Mouse (Mus musculus): Measurements from ENCODE around the gene Pagr1b. TPM values are rescaled to one million over a fixed set of nuclear protein-coding genes. Genes with fewer than 3 reads are reported as not detected.
A peak's percentile ranks its signal among the peaks of the same experiment; 100 is the strongest.

The Pagr1b gene
- polyA plus RNA-seq, 1 experiment from 2014 or later, result not detected

DNA sequence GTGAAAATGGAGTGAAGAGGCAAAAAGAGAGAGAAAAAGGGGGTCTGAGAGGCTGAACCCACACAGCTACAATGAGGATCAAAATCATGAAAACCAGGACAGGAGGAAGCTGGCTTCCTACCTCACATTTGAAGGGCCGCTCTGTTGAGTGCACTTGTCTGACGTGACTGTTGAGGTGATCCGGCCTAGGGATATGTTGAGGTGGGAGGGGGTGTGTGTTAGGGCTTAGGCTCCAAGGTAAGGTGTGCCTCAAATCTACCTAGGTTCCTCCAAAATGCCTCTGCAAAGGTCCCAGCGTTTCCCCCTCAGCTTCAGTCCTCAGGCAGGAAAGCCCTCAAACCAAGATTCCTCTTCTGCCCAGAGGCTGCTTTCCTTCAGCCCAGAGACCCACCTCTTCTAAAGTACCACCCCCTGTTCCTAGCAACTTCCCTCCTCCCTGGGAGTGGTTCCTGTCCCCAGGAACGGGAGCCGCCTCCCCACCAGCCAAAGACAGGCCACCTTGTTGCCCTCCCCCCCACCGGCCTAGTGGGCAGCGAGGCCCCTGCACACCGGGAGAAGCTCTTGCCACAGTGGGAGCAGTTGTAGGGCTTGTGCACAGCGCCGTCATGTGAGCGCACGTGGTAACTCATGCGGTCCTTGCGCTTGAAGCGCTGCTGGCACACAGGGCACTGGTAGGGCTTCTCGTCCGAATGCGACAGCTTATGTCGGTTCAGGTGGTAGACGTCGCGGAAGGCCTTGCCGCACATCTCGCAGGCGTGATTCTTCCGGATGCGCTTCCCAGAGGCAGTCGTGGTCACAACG, 8.7 kb upstream of the Pagr1b start:
- peak; percentile 30; the same call in 1 of the 2 replicates for ATAC-seq (ENCODE audit: low FRiP score, low read depth)
- Histone ChIP-seq H3K9ac (peak overlapping the region; percentile 89), H3K4me1 (peaks cover 59% of the 10 kb centered on the region), H3K36me3 (peaks cover 46% of the 10 kb centered on the region), H3K4me2 (replicated peaks) (peak overlapping the region; percentile 98), H3K27me3 (replicated peaks) (no peaks in the 10 kb centered on the region), H3K4me3 (peak overlapping the region; percentile 98), H3K27ac (peak overlapping the region; percentile 98), H3K9me3 (no peaks in the 10 kb centered on the region)
- WGBS, result under 1% methylated on average over 30 of the region's 30 CpGs

DNA sequence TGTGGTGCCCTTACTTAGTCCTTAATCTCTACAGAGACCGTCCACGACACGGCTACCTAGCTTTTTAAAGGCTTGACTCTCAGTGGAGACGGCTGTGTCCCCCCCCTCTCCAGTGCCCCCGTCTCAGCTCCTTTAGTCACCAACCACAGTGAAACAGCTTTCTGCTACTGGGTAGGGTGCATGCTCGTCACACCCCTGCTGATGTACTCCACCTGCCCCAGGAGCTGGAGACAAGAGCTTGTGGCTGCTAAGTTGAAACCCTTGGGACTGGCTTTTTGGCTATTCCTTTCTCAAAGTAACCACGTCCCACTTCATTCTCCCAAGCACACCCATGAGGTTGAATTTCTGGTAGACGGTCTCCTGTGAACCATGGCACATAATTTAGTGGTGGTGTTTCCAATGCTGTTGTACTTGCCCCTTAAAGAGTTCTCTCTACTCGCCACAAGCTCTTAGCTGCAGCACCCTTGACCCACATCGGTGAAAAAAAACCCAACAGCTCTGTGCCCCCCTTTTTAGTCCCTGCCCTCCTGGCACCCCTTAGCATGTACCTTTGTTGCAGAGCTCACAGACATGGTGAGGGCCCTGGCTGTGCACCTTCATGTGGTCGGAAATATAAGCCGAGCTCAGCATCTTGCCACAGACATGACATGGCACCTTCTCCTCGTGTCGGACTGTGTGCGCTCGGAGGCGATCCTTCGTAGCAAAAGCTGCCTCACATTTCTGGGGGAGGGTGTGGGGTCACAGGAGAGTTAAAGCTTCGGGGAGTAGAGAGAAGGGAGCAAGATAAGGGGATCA, 7.8 kb upstream of the Pagr1b start:
- H3K9me3 ChIP-seq, result no peaks in the 10 kb centered on the region
- peak overlapping the region; percentile 98 for H3K4me3 ChIP-seq
- WGBS, result 39% methylated on average over 19 of the region's 19 CpGs
- no peaks in the 10 kb centered on the region for H3K27me3 ChIP-seq (replicated peaks)
- no peak overlapping the region for H3K27ac ChIP-seq
- H3K4me1 ChIP-seq, result peaks cover 65% of the 10 kb centered on the region
- peak overlapping the region; percentile 98 for H3K4me2 ChIP-seq (replicated peaks)
- peaks cover 43% of the 10 kb centered on the region for H3K36me3 ChIP-seq
- H3K9ac ChIP-seq, result peak overlapping the region; percentile 89
- ATAC-seq (ENCODE audit: low FRiP score, low read depth), result no peak

DNA sequence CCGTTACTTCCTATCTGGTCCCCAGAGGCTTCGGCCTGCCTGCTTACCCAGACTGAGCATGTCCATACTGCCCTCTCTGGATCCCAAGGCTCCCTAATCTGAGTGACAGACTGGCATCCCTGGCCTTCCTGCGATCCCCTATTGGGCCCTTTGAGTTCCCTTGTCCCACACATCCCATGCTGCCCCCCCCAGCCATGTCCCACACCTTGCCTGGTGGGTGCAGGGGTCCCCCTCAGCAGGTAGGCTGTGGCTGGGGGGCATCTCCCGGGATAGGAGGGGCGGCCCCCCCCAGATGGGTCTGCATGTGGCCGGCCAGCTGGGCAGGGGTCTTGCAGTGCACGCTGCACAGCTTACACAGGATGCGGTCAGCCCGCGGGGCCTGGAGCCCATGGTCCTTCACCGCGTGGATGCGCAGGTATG, 7.0 kb upstream of the Pagr1b start:
- ATAC-seq (ENCODE audit: low FRiP score, low read depth), result no peak
- H3K4me2 ChIP-seq (replicated peaks), result peak overlapping the region; percentile 98
- H3K36me3 ChIP-seq, result peaks cover 35% of the 10 kb centered on the region
- peak overlapping the region; percentile 98 for H3K4me3 ChIP-seq
- no peaks in the 10 kb centered on the region for H3K9me3 ChIP-seq
- peaks cover 72% of the 10 kb centered on the region for H3K4me1 ChIP-seq
- H3K9ac ChIP-seq, result peak overlapping the region; percentile 89
- no peak overlapping the region; the same call in 1 of the 2 replicates for H3K27ac ChIP-seq
- WGBS, result 79% methylated on average over 13 of the region's 13 CpGs
- no peaks in the 10 kb centered on the region for H3K27me3 ChIP-seq (replicated peaks)

DNA sequence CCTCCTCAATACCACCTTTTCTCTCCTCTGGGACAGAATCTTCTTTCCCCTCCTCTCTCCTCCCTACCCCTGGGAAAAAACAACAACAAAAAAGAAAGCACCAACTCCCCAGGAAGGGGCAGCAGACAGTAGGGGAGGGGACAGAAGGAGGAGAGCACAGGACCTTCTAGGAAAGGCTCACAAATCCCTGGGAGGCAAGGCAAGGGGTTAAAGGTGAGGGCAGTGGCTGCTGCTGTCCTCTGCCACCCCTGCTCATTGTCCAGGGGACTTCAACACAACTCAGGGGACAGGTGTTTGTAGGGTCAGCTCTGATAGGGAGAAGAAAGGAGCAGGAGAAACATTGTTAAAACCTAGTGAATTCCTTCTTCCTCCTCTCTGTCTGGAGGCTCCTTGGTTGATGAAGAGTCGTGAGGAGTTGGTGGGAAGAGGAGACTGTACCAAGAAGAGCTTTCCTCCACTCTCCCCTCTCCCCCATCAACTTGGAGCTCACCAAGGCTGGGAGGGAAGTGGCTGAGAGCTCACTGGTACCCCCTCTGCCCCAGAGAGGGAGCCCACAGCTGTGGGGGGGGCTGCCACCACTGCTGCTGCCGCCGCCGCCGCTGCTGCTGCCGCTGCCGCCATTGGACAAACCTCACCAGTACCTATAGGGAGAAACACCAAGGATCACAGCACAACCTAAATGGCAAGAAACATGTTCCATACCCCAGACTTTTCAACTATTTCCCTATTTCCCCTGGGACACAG, 6.4 kb upstream of the Pagr1b start:
- no peaks in the 10 kb centered on the region for H3K27me3 ChIP-seq (replicated peaks)
- H3K4me1 ChIP-seq, result peaks cover 72% of the 10 kb centered on the region
- H3K4me2 ChIP-seq (replicated peaks), result peak overlapping the region; percentile 98
- no peaks in the 10 kb centered on the region for H3K9me3 ChIP-seq
- no peak for ATAC-seq (ENCODE audit: low FRiP score, low read depth)
- H3K36me3 ChIP-seq, result peaks cover 33% of the 10 kb centered on the region
- H3K27ac ChIP-seq, result no peak overlapping the region
- peak overlapping the region; percentile 98; the same call in 1 of the 2 replicates for H3K4me3 ChIP-seq
- 83% methylated on average over 7 of the region's 7 CpGs for WGBS
- H3K9ac ChIP-seq, result peak overlapping the region; percentile 89

DNA sequence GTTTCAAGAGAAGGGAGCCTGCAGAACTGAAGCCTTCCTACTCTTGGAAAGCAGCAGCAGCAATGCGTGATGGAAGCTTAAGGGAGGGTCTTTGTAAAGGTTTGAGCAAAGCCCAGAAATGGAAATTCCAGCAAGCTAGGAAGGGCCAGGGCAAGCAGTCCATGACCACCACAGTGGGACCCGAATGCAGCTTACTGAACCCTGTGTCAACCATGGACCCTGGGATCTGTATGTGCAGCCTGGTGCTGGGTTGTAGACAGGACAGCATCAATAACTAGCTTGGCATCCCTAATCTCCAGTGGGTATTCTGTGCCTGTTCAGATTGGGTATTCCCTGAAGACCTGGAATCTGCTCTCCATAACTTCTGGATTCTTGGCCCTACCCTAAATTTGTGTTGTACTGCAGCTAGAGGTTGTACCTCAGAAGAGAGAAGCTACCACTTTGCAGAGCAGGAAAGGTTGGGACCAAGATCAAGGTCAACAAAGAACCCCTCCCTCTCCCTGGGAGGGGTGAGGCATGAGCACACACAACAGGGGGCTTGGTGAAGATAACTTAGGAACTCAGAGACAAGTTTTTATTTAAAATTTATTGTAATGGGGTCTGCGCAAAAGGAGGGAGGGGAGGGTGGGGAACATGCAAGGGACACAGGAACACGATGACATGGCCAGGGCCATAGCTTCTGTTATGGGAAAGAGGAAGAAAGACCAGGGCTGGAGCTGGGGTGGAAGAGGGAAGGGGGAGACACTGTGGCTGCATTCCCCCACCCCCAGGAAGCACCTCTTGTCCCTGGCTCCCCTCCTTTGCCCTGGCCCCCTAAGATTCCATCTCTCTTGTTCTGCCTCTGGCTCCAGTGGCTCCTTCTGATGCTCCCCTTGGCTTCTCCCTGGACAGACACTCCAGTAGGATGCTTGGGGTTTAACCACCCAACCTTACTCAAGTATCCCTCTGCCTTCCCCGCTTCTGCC, 5.6 kb upstream of the Pagr1b start:
- peaks cover 72% of the 10 kb centered on the region for H3K4me1 ChIP-seq
- WGBS, result 39% methylated on average over 5 of the region's 5 CpGs
- ATAC-seq (ENCODE audit: low FRiP score, low read depth), result no peak
- H3K9ac ChIP-seq, result peak overlapping the region; percentile 69
- peaks cover 33% of the 10 kb centered on the region for H3K36me3 ChIP-seq
- H3K9me3 ChIP-seq, result no peaks in the 10 kb centered on the region
- peak overlapping the region; percentile 44; the same call in 1 of the 2 replicates for H3K4me3 ChIP-seq
- H3K27ac ChIP-seq, result 0 out of 2 replicates have a peak overlapping the region, but pooled peaks have one; percentile 57
- H3K4me2 ChIP-seq (replicated peaks), result peak overlapping the region; percentile 98
- H3K27me3 ChIP-seq (replicated peaks), result no peaks in the 10 kb centered on the region

DNA sequence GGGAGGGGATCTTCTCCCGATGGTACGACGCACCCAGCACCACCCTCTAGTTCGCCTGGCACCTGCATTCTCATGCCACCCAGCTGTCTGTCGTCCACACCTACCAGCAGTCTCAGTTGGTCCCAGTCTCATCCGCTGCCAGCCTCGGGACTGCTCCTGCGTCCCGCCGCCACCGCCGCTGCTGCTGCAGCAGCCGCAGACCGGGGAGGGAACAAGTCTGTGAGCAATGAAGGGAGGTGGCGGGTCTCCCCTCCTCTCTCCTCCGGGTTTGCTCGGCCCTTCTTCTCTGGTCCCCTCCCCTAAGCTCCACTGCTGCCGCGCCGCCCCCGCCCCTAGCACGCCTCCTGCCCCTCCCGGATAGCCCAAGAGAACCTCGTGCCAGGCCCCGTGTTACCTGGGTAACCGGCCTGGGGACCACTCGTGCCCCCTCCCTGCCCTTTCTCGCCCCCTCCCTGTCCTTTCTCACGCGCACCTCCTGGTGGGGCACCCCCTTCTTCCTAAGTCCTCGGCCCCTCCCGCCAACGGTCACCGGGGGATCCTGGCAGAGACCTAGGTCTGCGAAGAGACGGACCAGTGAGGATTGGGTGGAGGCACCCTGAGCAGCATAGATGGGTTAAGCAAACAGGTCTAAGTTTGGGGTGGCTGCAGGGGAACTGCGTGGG, 4.7 kb upstream of the Pagr1b start, which contains the start of the genes Gm42742 and Prrt2:
Gene Gm42742, minus strand, starts transcription at position 197 of the 662 bp plus-strand sequence.
Gene Prrt2, minus strand, starts transcription at position 311 of the 662 bp plus-strand sequence.
- peaks cover 74% of the 10 kb centered on the region for H3K4me1 ChIP-seq
- ATAC-seq (ENCODE audit: low FRiP score, low read depth), result no peak
- under 1% methylated on average over 37 of the region's 37 CpGs for WGBS
- peak within 1 kb of the TSS; percentile 98 for H3K4me2 ChIP-seq (replicated peaks)
- peak within 1 kb of the TSS; percentile 57 for H3K27ac ChIP-seq
- H3K9me3 ChIP-seq, result no peaks in the 10 kb centered on the region
- no peaks in the 10 kb centered on the region for H3K27me3 ChIP-seq (replicated peaks)
- peak within 1 kb of the TSS; percentile 44 for H3K4me3 ChIP-seq
- H3K36me3 ChIP-seq, result peaks cover 33% of the 10 kb centered on the region
- H3K9ac ChIP-seq, result peak within 1 kb of the TSS; percentile 69

DNA sequence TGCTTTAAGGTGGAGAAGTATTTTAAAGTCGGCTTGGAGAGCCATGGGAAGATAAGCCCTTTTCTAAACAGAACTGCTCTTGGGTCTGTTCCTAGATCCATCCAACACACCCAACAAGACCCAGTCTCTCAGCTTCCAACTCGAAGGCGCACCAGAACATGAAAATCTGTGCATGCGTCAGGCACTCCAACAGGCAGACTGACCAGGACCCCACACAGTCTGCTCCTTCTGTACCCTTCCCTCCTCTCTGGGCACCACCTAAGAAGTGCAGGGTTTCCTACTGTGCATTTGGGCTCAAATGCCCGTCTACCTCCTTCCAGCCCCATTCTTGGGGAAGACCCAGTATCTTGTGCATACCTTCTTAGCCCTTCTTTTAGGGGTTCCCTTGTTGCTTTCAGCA, 4.2 kb upstream of the Pagr1b start:
- Histone ChIP-seq H3K27me3 (replicated peaks) (no peaks in the 10 kb centered on the region), H3K4me3 (peak overlapping the region; percentile 44), H3K4me1 (peaks cover 80% of the 10 kb centered on the region), H3K27ac (no peak overlapping the region), H3K4me2 (replicated peaks) (peak overlapping the region; percentile 98), H3K9me3 (no peaks in the 10 kb centered on the region), H3K36me3 (peaks cover 35% of the 10 kb centered on the region), H3K9ac (peak overlapping the region; percentile 69)
- 39% methylated on average over 5 of the region's 5 CpGs for WGBS
- ATAC-seq (ENCODE audit: low FRiP score, low read depth), result no peak

DNA sequence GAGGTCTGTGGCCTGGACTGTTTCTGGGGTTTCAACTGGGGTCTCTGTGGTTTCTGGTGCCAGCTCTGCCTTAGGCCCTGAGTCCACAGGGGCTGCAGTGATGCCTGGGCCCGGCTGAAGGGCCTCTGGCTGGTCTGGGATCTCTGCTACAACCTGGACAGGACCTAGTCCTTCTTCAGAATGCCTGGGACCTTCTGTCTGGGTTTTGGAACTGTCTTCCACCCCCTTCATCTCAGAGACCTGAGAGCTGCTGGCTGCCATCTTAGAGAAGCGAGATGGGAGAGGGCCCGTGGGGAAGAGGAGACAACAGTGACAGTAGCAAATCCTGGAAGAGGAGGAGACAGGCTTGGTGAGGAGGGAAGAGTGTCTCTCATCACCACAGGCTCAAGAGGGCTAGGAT, 3.7 kb upstream of the Pagr1b start:
- no peak overlapping the region; the same call in 1 of the 2 replicates for H3K27ac ChIP-seq
- ATAC-seq (ENCODE audit: low FRiP score, low read depth), result no peak
- no peaks in the 10 kb centered on the region for H3K27me3 ChIP-seq (replicated peaks)
- H3K36me3 ChIP-seq, result peaks cover 38% of the 10 kb centered on the region
- H3K4me3 ChIP-seq, result peak overlapping the region; percentile 44
- H3K4me1 ChIP-seq, result peaks cover 84% of the 10 kb centered on the region
- WGBS, result 80% methylated on average over 3 of the region's 3 CpGs
- H3K9me3 ChIP-seq, result no peaks in the 10 kb centered on the region
- H3K4me2 ChIP-seq (replicated peaks), result peak overlapping the region; percentile 98
- peak overlapping the region; percentile 69 for H3K9ac ChIP-seq

DNA sequence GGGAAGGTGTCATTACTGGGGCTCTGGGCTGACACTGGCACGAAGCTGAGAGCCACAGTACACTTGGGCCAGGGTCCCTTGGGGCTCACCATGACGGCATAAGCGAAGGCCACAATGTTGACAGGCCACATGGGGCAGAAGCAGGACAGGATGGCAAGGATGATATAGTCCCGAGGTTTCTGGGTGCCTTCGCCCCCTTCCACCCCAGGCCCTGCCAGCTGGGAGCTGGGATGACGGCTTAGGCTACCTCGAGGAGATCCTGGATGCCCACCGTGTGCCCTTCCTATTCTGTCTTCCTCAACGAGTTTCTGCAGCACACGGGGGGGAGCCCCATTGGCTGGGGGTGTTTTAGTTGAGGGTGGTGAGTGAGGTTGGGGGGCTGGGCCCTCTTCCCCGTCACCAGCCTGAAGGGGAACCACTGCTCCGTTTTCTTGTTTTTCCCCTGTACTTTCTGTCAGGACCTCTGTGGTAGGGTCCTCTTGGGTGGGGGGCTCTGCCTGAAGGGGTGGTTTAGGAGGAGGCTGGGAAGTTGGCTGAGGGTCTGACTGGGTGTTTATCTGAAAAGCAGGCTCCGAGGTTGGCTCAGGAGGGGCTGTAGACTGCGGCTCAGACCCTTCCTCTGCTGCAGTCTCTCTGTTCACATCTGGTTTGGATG, 3.1 kb upstream of the Pagr1b start:
- Histone ChIP-seq H3K4me2 (replicated peaks) (peak overlapping the region; percentile 98), H3K4me3 (no peak overlapping the region), H3K4me1 (peaks cover 84% of the 10 kb centered on the region), H3K27ac (no peak overlapping the region; the same call in 1 of the 2 replicates), H3K36me3 (peaks cover 36% of the 10 kb centered on the region), H3K9me3 (no peaks in the 10 kb centered on the region), H3K9ac (peak overlapping the region; percentile 69; the same call in 1 of the 2 replicates), H3K27me3 (replicated peaks) (no peaks in the 10 kb centered on the region)
- WGBS, result 81% methylated on average over 14 of the region's 14 CpGs
- ATAC-seq (ENCODE audit: low FRiP score, low read depth), result no peak
